Mouse (Mus musculus) bone marrow, adult 2 months (tissue): ENCODE measurements around the gene Ankrd1.

ENCODE experiments used
- CTCF ChIP-seq: fragments of 200-500 bp; IDR thresholded peaks from 2 replicates; pipeline ENCODE4 v1.5.1; 2011; ENCODE audit warnings: low read length, control low read depth; ENCODE audit not compliant: control insufficient read depth, insufficient read depth
- POLR2A ChIP-seq: fragments of 200-500 bp; IDR thresholded peaks from 2 replicates; pipeline ENCODE4 v1.6.1; 2011; ENCODE audit warnings: low read depth, mild to moderate bottlenecking, control low read depth, low read length, borderline replicate concordance; ENCODE audit not compliant: control insufficient read depth

DNA sequence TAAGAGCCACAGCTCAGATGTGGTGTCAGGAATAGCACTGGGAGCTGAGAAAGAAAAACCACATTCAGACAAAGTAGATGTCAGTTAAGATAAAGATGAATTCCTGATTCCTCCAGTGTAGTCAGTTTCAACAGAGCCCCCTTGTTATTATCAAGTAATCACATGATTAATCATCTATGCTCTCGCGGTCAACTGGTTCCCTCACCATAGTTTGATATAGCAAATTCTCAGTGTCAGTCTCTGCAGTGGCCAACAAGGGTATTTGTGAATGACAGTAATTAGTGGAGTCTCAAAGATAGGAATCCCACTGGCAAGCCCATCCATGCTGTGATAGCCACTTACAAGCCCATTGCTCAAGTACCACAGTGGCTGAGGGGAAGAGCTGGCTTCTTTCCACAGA, 23.7 kb upstream of the Ankrd1 start:
- TF ChIP-seq CTCF (no peak), POLR2A (no peak)
